Mouse (Mus musculus) kidney, postnatal 0 days (tissue): Measurements from ENCODE around the gene Sphk1. TPM values are rescaled to one million over a fixed set of nuclear protein-coding genes. Genes with fewer than 3 reads are reported as not detected.
"Not testable (repeated sequence)": the region's sequence is repeated elsewhere in the genome, so short reads cannot be mapped to it uniquely, and the experiment has no call there.

Experiments used
- ATAC-seq: fragments of 200-750 bp; cut with Nextera tagmentation; replicated peaks from 2 replicates; pipeline ENCODE4 v1.8.0; 2017; ENCODE audit warnings: low read depth, moderate number of reproducible peaks, moderate TSS enrichment, moderate library complexity; ENCODE audit not compliant: low FRiP score
- DNase-seq: peaks from one replicate; pipeline ENCODE4 v3.0.0-alpha.2; 2016; ENCODE audit warnings: low spot score
- H3K27ac ChIP-seq: fragments of 300-500 bp; sonication (generic); 2 replicates; pipeline ENCODE4 v1.5.1; 2014; ENCODE audit warnings: mild to moderate bottlenecking
- H3K27me3 ChIP-seq: fragments of 300-500 bp; sonication (generic); 2 replicates; pipeline ENCODE4 v1.6.1; 2014; ENCODE audit warnings: low read length, mixed read lengths; ENCODE audit not compliant: insufficient read depth
- H3K36me3 ChIP-seq: fragments of 300-500 bp; sonication (generic); 2 replicates; pipeline ENCODE4 v1.6.1; 2014; ENCODE audit warnings: low read length, mixed read lengths; ENCODE audit not compliant: insufficient read depth
- H3K4me1 ChIP-seq: fragments of 300-500 bp; sonication (generic); replicated peaks from 2 replicates; pipeline ENCODE4 v1.6.1; 2014; ENCODE audit warnings: antibody characterized with exemption, low read length, mixed read lengths; ENCODE audit not compliant: insufficient read depth
- H3K4me2 ChIP-seq: fragments of 300-500 bp; sonication (generic); 2 replicates; pipeline ENCODE4 v1.6.1; 2014; ENCODE audit warnings: mild to moderate bottlenecking, low read length, moderate library complexity, mixed read lengths
- H3K4me3 ChIP-seq: fragments of 300-500 bp; sonication (generic); replicated peaks from 2 replicates; pipeline ENCODE4 v1.5.1; 2014; ENCODE audit warnings: low read depth, low read length
- H3K9ac ChIP-seq: fragments of 300-500 bp; sonication (generic); 2 replicates; pipeline ENCODE4 v1.6.1; 2014; ENCODE audit warnings: low read depth, low read length
- H3K9me3 ChIP-seq: fragments of 300-500 bp; sonication (generic); replicated peaks from 2 replicates; pipeline ENCODE4 v1.6.1; 2016; ENCODE audit warnings: low read length, inconsistent platforms, mixed read lengths
- CTCF ChIP-seq: IDR thresholded peaks from 2 replicates; pipeline ENCODE4 v1.5.1; 2016; ENCODE audit warnings: antibody characterized with exemption, low read depth, mild to moderate bottlenecking, moderate library complexity
- WGBS: fragments of 180-500 bp; shearing (Covaris S2); extraction: QIAGEN DNeasy Blood & Tissue Kit; methylation state at CpG from one replicate; pipeline ENCODE4 v1.1.7; 2014; 5-methylcytosine and 5-hydroxymethylcytosine counted together
- polyA plus RNA-seq: library from polyadenylated mRNA; unstranded; fragments of >200 nt; fragmentation: Nextera tagmentation; extraction: Ambion mirVana; gene quantifications from 2 replicates; pipeline ENCODE4 v1.2.1, GENCODE M21; 2015

The Sphk1 gene
- polyA plus RNA-seq, 1 experiment from 2014 or later: 9.0 TPM

DNA sequence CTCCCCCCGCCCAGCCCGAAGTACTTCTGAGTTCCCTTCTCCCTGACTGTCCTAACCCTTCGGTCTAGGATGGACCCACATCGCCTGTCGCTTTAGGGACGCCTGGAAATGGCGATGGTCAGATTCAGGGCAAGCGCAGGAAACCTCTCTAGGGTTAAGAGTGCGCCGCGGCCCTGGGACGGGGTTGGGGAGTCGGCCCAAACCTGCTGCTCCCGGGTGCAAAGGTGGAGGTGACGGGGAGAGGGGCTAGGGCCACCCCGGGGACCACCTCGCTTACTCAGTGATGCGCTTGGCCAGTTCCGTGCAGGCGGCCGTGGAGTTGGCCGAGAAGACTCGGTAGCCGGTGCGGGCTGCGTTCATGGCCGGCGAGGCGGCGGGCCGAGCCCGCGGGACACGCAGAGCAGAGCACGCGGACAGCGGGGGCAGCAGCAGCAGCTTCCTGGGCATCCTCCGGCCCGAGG lies 40.9 kb upstream of the Sphk1 start:
- H3K4me1 ChIP-seq: peaks cover 3% of the 10 kb centered on the region
- WGBS: 0% methylated on average over 37 of the region's 39 CpGs
- TF ChIP-seq CTCF: no peak
- H3K4me3 ChIP-seq: peak overlapping the region; percentile 70
- ATAC-seq: peak; percentile 54
- H3K36me3 ChIP-seq: peaks cover 12% of the 10 kb centered on the region; the same call in 1 of the 2 replicates
- peak overlapping the region; percentile 89 for H3K9ac ChIP-seq
- H3K9me3 ChIP-seq: no peaks in the 10 kb centered on the region
- peak overlapping the region; percentile 86 for H3K27ac ChIP-seq
- no peaks in the 10 kb centered on the region for H3K27me3 ChIP-seq
- DNase-seq: peak; percentile 56
- H3K4me2 ChIP-seq: peak overlapping the region; percentile 62

DNA sequence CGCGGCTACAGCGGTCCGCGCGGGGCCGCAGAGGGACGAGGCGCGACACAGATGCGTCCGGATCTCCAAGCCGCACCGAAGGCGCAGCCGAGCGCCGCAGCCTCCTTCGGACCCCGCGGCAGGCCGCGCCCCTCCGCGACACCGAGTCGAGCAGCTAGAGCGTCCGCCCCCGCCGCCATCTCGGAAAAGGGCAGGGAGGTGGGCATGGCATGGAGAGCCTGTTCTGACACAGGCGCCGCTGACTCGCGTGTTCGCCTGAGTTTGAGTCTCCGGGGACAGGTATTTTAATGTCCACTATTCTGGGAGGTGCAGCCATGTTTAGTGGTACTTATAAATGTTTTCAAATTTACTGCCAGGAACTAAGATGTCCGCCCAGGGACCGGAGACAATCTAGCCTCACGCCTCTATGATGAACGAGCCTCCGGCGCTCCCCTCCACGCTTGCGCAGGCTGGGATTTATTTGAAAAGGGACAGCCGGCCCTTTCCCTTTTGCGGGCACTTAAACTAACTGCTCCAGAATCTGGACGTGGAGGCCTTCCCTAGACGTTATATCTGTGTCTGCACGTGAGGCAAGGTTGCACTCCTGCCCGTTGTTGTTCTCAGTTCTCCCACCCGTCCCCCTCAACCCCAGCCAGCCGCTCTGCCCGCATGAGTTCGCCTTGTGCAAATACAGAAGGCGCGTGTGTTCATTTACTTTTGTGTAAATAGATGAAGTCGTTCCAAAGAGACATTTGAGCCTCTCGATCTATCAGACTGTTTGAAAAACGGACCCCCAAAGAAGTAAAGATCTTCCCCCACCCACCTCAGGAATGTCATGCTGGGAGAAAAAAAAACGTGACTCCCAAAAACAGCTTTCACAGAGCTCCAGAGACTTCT lies 40.3 kb upstream of the Sphk1 start:
- H3K4me3 ChIP-seq: peak overlapping the region; percentile 70
- peaks cover 6% of the 10 kb centered on the region for H3K4me1 ChIP-seq
- H3K27ac ChIP-seq: peak overlapping the region; percentile 86
- DNase-seq (peak; percentile 96), ATAC-seq (peak; percentile 87)
- H3K9ac ChIP-seq: peak overlapping the region; percentile 89
- no peaks in the 10 kb centered on the region for H3K27me3 ChIP-seq
- H3K36me3 ChIP-seq: peaks cover 6% of the 10 kb centered on the region; the same call in 1 of the 2 replicates
- H3K4me2 ChIP-seq: peak overlapping the region; percentile 62
- no peak for TF ChIP-seq CTCF
- under 1% methylated on average over 45 of the region's 62 CpGs for WGBS
- no peaks in the 10 kb centered on the region for H3K9me3 ChIP-seq

DNA sequence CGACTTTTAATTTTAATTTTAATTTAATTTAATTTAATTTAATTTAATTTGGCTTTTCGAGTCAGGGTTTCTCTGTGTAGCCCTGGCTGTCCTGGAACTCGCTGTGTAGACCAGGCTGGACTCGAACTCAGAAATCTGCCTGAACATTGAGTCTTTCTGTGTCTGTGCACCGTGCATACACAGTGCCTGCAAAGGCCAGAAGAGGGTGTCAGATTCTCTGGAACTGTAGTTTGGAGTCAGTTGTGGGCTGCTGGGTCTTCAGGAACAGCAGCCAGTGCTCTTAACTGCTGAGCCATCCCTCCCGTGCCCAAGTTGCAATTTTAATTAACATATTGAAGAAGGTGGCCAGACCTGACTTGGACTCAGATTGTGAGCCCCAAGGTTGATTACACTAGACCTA lies 39.4 kb upstream of the Sphk1 start:
- Histone ChIP-seq H3K27me3 (no peaks in the 10 kb centered on the region), H3K9ac (no peak overlapping the region), H3K4me2 (no peak overlapping the region), H3K27ac (no peak overlapping the region), H3K36me3 (no peaks in the 10 kb centered on the region), H3K4me1 (peaks cover 6% of the 10 kb centered on the region), H3K4me3 (no peak overlapping the region), H3K9me3 (no peaks in the 10 kb centered on the region)
- 63% methylated on average over 6 of the region's 6 CpGs for WGBS
- DNase-seq (no peak), ATAC-seq (no peak)
- TF ChIP-seq CTCF: peak; percentile 24; the same call in 1 of the 2 replicates

DNA sequence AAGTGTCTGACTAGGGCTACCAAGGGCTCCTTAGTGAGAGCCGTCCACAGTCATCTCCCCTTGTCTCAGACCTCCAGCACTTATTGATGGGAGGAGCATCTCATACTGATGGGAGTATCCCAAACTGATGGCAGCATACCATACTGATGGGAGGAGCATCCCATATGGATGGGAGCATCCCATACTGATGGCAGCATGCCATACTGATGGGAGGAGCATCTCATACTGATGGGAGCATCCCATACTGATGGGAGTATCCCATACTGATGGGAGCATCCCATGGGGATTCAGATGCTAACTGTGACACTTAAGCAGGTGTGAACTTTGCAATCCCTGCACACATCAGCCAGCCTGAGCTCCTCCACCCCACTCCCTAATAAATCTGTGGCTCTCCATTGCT lies 38.2 kb upstream of the Sphk1 start:
- not testable (repeated sequence) for DNase-seq, H3K27me3 ChIP-seq, H3K4me2 ChIP-seq, H3K4me1 ChIP-seq, H3K9me3 ChIP-seq, H3K36me3 ChIP-seq, H3K4me3 ChIP-seq, H3K27ac ChIP-seq, H3K9ac ChIP-seq, ATAC-seq
- 43% methylated on average over 1 of the region's 1 CpGs for WGBS

- H3K4me1 ChIP-seq: peaks cover 6% of the 10 kb centered on the region
- no peak overlapping the region for H3K4me2 ChIP-seq
- H3K9me3 ChIP-seq: no peaks in the 10 kb centered on the region
- no peak overlapping the region for H3K9ac ChIP-seq
- DNase-seq: no peak
- no peak for TF ChIP-seq CTCF
- no peak overlapping the region for H3K27ac ChIP-seq
- H3K27me3 ChIP-seq: no peaks in the 10 kb centered on the region
- no peak for ATAC-seq
- H3K4me3 ChIP-seq: no peak overlapping the region
- no peaks in the 10 kb centered on the region for H3K36me3 ChIP-seq
- WGBS: 69% methylated on average over 5 of the region's 5 CpGs
These were observed 37.5 kb upstream of the Sphk1 start for GRCm38 (mm10) chr11:116493191-116493590.

- H3K27me3 ChIP-seq: no peaks in the 10 kb centered on the region
- no peaks in the 10 kb centered on the region for H3K9me3 ChIP-seq
- ATAC-seq: no peak
- peak; percentile 79 for DNase-seq
- peak; percentile 76 for TF ChIP-seq CTCF
- 24% methylated on average over 4 of the region's 4 CpGs for WGBS
- no peak within 1 kb of the TSS for H3K4me2 ChIP-seq
- H3K27ac ChIP-seq: peak within 1 kb of the TSS; percentile 85
- no peak within 1 kb of the TSS for H3K4me3 ChIP-seq
- no peak within 1 kb of the TSS for H3K9ac ChIP-seq
- H3K4me1 ChIP-seq: peaks cover 6% of the 10 kb centered on the region
- H3K36me3 ChIP-seq: no peaks in the 10 kb centered on the region
These were observed 36.9 kb upstream of the Sphk1 start, which contains the start of gene Prpsap1 for GRCm38 (mm10) chr11:116493795-116494252. Gene Prpsap1 (minus strand): TSS chr11:116494202.
